Mouse (Mus musculus) kidney, embryonic 14.5 days (tissue): Measurements from ENCODE around the gene Pnmal1. TPM values are rescaled to one million over a fixed set of nuclear protein-coding genes. Genes with fewer than 3 reads are reported as not detected.
A peak's percentile ranks its signal among the peaks of the same experiment; 100 is the strongest.

ENCODE experiments used
- ATAC-seq: fragments of 200-750 bp; cut with Nextera tagmentation; 2 replicates; pipeline ENCODE4 v1.8.0; 2017; ENCODE audit warnings: moderate number of reproducible peaks, mild to moderate bottlenecking, moderate TSS enrichment, moderate library complexity; ENCODE audit not compliant: low FRiP score, low TSS enrichment
- H3K27ac ChIP-seq: fragments of 300-500 bp; sonication (generic); 2 replicates; pipeline ENCODE4 v1.5.1; 2014; ENCODE audit warnings: low read depth, mild to moderate bottlenecking, low read length, moderate library complexity, mixed read lengths
- H3K27me3 ChIP-seq: fragments of 300-500 bp; sonication (generic); 2 replicates; pipeline ENCODE4 v1.6.1; 2014; ENCODE audit warnings: mild to moderate bottlenecking, low read length; ENCODE audit not compliant: control insufficient read depth, insufficient read depth
- H3K36me3 ChIP-seq: fragments of 300-500 bp; sonication (generic); 2 replicates; pipeline ENCODE4 v1.6.1; 2014; ENCODE audit warnings: low read length, mixed read lengths; ENCODE audit not compliant: control insufficient read depth, insufficient read depth
- H3K4me1 ChIP-seq: fragments of 300-500 bp; sonication (generic); 2 replicates; pipeline ENCODE4 v1.6.1; 2014; ENCODE audit warnings: low read length, mixed read lengths; ENCODE audit not compliant: control insufficient read depth, insufficient read depth
- H3K4me2 ChIP-seq: fragments of 300-500 bp; sonication (generic); replicated peaks from 2 replicates; pipeline ENCODE4 v1.6.1; 2014; ENCODE audit warnings: low read depth, mild to moderate bottlenecking, low read length
- H3K4me3 ChIP-seq: fragments of 300-500 bp; sonication (generic); 2 replicates; pipeline ENCODE4 v1.5.1; 2014; ENCODE audit warnings: mild to moderate bottlenecking, low read length
- H3K9ac ChIP-seq: fragments of 300-500 bp; sonication (generic); 2 replicates; pipeline ENCODE4 v1.6.1; 2014; ENCODE audit warnings: low read depth, mild to moderate bottlenecking, low read length, moderate library complexity
- H3K9me3 ChIP-seq: fragments of 300-500 bp; sonication (generic); 2 replicates; pipeline ENCODE4 v1.6.1; 2016; ENCODE audit warnings: low read length; ENCODE audit not compliant: control insufficient read depth
- WGBS: fragments of 180-500 bp; shearing (Covaris S2); extraction: QIAGEN DNeasy Blood & Tissue Kit; methylation state at CpG from one replicate; pipeline ENCODE4 v1.1.7; 2014; 5-methylcytosine and 5-hydroxymethylcytosine counted together
- polyA plus RNA-seq: library from polyadenylated mRNA; unstranded; fragments of >200 nt; fragmentation: Nextera tagmentation; extraction: Ambion mirVana; gene quantifications from 2 replicates; pipeline ENCODE4 v1.2.1, GENCODE M21; 2014

The Pnmal1 gene
- polyA plus RNA-seq, 1 experiment from 2014 or later = 0.74 TPM

DNA sequence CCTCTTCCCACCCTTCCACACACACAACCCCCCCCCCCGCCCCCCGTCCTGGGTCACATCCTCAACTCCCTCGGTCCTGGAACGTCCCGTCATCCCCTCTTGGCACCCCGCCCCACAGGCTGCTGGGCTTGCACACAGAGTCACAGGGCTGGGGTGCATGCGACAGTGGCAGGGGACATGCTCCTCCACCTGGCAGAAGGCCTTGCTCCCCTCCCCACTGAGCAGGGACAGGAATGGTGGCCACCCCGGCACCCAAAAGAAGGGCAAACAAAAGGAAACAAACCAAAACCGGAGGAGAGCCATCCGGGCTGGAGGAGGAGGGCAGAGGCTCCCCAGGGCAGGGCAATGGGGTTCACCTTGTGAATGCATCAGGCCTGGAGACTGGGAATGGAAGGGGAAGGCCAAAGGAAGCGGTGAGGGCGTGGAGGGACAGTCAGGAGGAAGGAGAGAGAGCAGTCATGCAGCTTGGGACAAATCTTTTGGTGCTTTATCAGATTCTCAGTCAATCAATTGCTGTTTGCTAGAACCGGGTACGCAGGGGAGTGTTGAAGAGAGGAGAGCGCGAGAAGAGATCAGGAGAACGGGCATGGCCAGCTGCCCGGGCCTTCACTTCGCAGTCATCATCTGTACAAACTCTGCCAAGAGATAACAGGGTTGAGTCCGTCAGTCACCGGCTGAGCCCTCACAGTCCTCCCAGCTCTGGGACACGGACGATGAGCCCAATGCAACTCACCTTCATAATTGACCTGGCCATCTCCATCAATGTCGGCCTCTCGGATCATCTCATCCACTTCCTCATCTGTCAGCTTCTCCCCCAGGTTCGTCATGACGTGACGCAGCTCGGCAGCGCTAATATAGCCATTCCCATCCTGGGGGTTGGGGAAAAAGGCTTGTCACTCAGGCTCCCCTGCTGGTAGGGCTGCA is 42.9 kb upstream of the Pnmal1 start:
- Histone ChIP-seq H3K9ac (no peak overlapping the region), H3K4me2 (no peak overlapping the region), H3K4me1 (peaks cover 26% of the 10 kb centered on the region), H3K27me3 (no peaks in the 10 kb centered on the region), H3K9me3 (no peaks in the 10 kb centered on the region), H3K27ac (no peak overlapping the region), H3K36me3 (peaks cover 58% of the 10 kb centered on the region), H3K4me3 (no peak overlapping the region)
- WGBS = 83% methylated on average over 30 of the region's 30 CpGs
- ATAC-seq = no peak

GRCm38 (mm10) chr7:16917447-16917846 is 42.0 kb upstream of the Pnmal1 start:
- Histone ChIP-seq H3K4me2 (no peak overlapping the region), H3K27me3 (no peaks in the 10 kb centered on the region), H3K36me3 (peaks cover 58% of the 10 kb centered on the region), H3K4me1 (peaks cover 34% of the 10 kb centered on the region), H3K9me3 (no peaks in the 10 kb centered on the region), H3K9ac (no peak overlapping the region), H3K27ac (no peak overlapping the region), H3K4me3 (no peak overlapping the region)
- WGBS = 55% methylated on average over 11 of the region's 11 CpGs
- ATAC-seq = no peak

- Histone ChIP-seq H3K4me3 (no peak overlapping the region), H3K27me3 (no peaks in the 10 kb centered on the region), H3K36me3 (peaks cover 58% of the 10 kb centered on the region), H3K9ac (no peak overlapping the region), H3K4me1 (peaks cover 38% of the 10 kb centered on the region), H3K27ac (no peak overlapping the region), H3K9me3 (no peaks in the 10 kb centered on the region), H3K4me2 (no peak overlapping the region)
- WGBS = 84% methylated on average over 9 of the region's 9 CpGs
- no peak for ATAC-seq
These were observed 41.5 kb upstream of the Pnmal1 start for GRCm38 (mm10) chr7:16918014-16918413.

DNA sequence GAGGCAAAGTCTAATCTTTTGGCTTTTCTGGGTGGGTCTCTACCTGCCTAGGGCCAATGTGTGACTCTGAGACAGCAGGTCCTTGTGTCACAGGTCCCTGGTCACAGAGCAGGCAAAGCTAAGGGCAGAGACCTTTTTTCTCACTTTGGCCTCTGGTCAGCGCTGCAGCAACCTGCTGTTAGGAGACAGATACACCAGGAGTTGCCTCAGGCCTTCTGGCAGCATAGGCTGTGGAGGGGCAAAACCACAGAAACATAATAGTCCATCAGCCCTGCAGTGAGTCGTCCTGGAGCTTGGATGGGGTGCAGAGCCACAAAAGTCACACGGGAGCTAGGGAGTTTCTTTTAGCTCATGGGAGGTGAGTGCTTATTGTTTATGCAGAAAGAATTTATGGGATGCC is 40.8 kb upstream of the Pnmal1 start:
- 77% methylated on average over 3 of the region's 3 CpGs for WGBS
- no peak overlapping the region for H3K9ac ChIP-seq
- H3K27me3 ChIP-seq = no peaks in the 10 kb centered on the region
- peaks cover 38% of the 10 kb centered on the region for H3K4me1 ChIP-seq
- H3K27ac ChIP-seq = no peak overlapping the region
- no peak overlapping the region for H3K4me2 ChIP-seq
- no peak for ATAC-seq
- peaks cover 58% of the 10 kb centered on the region for H3K36me3 ChIP-seq
- no peak overlapping the region for H3K4me3 ChIP-seq
- no peaks in the 10 kb centered on the region for H3K9me3 ChIP-seq

- Histone ChIP-seq H3K9ac (no peak overlapping the region), H3K4me1 (peaks cover 38% of the 10 kb centered on the region), H3K36me3 (peaks cover 56% of the 10 kb centered on the region), H3K9me3 (no peaks in the 10 kb centered on the region), H3K4me3 (no peak overlapping the region), H3K27me3 (no peaks in the 10 kb centered on the region), H3K27ac (no peak overlapping the region), H3K4me2 (no peak overlapping the region; the same call in 1 of the 2 replicates)
- WGBS = 78% methylated on average over 13 of the region's 13 CpGs
- no peak for ATAC-seq
These were observed 39.9 kb upstream of the Pnmal1 start for GRCm38 (mm10) chr7:16919395-16920149.

- Histone ChIP-seq H3K4me1 (peaks cover 38% of the 10 kb centered on the region), H3K9ac (no peak overlapping the region), H3K4me3 (no peak overlapping the region), H3K27ac (no peak overlapping the region), H3K9me3 (no peaks in the 10 kb centered on the region), H3K36me3 (peaks cover 50% of the 10 kb centered on the region), H3K4me2 (no peak overlapping the region; the same call in 1 of the 2 replicates), H3K27me3 (no peaks in the 10 kb centered on the region)
- WGBS = 77% methylated on average over 7 of the region's 7 CpGs
- ATAC-seq = no peak
These were observed 39.3 kb upstream of the Pnmal1 start for GRCm38 (mm10) chr7:16920150-16920579.

DNA sequence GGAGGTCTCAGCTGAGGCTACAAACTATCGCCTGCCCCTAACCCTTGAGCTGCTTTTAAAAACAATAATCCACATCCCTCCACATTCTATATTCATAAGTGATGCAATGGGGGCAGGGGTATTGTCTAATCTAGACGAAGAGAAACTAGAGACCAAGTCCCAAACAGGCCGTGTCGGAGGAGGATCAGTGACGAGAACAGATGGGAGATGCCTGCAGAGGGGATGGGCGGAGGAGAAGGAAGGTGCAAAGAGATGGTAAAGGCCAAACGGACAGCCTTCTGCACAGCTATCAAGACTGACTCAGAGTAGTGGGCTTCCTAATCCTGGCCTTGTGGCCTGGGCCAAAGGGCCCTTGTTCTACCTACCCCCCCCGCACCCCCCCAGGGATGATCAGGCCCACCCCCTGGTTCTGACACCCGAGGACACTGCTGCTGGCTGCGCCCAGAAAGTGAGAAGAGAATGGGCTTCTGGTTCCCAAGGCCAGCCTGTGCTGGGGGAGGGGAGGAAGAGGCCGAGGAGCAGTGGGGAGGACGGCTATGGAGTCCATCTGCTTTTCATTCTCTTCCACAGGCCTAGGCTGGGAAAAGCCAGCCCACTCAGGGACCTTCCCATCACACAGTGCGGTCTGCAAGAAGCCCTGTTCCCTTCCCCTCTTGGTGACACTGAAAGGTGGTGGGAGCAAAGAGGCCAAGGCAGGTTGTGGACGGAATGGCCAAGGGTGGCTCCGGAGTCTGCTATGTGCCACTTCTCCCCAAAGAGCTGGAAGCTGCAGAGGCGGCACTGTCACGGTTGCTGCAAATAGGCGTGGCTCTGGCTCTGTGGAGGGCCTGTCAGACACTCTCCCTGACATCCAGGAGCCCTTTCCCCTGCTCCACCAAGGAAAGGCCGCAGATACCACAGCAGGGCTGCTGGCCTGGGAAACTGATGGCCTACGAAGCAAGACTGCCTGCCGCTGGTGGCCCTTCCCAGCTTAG is 38.4 kb upstream of the Pnmal1 start:
- peaks cover 38% of the 10 kb centered on the region for H3K4me1 ChIP-seq
- peak overlapping the region; percentile 76; the same call in 1 of the 2 replicates for H3K27ac ChIP-seq
- no peak for ATAC-seq
- H3K9ac ChIP-seq = peak overlapping the region; percentile 96
- H3K4me2 ChIP-seq = peak overlapping the region; percentile 75
- H3K9me3 ChIP-seq = no peaks in the 10 kb centered on the region
- H3K36me3 ChIP-seq = peaks cover 41% of the 10 kb centered on the region
- 32% methylated on average over 21 of the region's 21 CpGs for WGBS
- H3K27me3 ChIP-seq = no peaks in the 10 kb centered on the region
- H3K4me3 ChIP-seq = peak overlapping the region; percentile 97

DNA sequence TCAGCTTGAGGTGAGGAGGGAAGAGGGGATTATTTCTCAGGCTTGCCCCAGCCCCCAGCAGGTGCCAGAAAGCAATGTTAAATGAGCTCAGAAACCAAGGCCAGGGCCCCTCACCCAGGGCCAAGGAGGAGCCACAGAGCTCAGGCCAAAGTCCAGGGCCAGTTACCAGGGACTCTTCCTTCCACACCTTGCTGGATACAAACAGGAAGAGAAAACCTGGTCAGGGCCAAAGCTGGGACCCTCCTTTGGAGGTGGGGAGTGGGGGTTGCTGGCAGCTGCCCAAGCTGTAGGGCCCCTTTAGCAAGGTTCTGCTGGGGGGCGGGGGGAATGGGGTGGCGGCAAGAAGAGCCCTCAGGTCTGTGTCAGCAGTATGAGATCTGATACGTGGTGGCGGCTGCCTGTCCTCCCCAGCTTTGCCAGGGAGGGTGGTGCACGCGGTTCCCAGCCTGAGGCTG is 37.6 kb upstream of the Pnmal1 start:
- Histone ChIP-seq H3K27ac (peak overlapping the region; percentile 76; the same call in 1 of the 2 replicates), H3K27me3 (no peaks in the 10 kb centered on the region), H3K9me3 (no peaks in the 10 kb centered on the region), H3K36me3 (peaks cover 33% of the 10 kb centered on the region), H3K4me3 (peak overlapping the region; percentile 97), H3K4me2 (peak overlapping the region; percentile 75), H3K4me1 (peaks cover 38% of the 10 kb centered on the region), H3K9ac (peak overlapping the region; percentile 96)
- ATAC-seq = no peak
- 36% methylated on average over 6 of the region's 6 CpGs for WGBS
